Mouse (Mus musculus) neutrophil, adult 5-6 weeks (primary cell): ENCODE data around the gene Trpm5. TPM values are rescaled to one million over a fixed set of nuclear protein-coding genes. Genes with fewer than 3 reads are reported as not detected.
A peak's percentile ranks its signal among the peaks of the same experiment; 100 is the strongest.

Experiments used
- ATAC-seq: fragments of 151-379, 151-347 bp; 2 replicates; pipeline ENCODE4 v1.8.0; 2017; ENCODE audit warnings: mild to moderate bottlenecking, moderate TSS enrichment; ENCODE audit not compliant: insufficient number of reproducible peaks, poor library complexity, low FRiP score, severe bottlenecking; ENCODE audit errors: extremely low read depth
- total RNA-seq: library from RNA; stranded (forward); fragments of 200-1000 nt; gene quantifications from 2 replicates; pipeline ENCODE4 v1.2.3, GENCODE M21; 2017

Gene Trpm5
- total RNA-seq, 1 experiment from 2014 or later: not detected

DNA sequence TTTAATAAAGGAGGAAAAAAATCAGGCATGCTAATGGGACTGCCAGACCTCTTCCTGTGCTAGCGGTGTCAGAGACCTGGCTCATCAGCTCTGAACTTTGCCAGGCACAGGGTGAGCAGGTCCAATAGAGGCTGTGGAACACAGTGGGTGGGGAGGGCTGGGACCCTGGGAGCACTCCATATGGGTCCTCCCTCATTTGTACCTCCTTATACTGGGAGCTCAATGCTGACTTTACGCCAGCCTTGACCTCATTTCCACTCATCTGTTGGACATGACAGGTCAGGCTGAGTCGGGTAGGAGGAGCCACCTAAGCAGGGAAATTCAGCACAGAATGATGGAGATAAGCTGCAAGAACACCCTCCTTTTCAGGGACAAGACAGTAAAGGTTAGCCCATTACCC lies 26.5 kb downstream of the Trpm5 start:
- no peak for ATAC-seq

DNA sequence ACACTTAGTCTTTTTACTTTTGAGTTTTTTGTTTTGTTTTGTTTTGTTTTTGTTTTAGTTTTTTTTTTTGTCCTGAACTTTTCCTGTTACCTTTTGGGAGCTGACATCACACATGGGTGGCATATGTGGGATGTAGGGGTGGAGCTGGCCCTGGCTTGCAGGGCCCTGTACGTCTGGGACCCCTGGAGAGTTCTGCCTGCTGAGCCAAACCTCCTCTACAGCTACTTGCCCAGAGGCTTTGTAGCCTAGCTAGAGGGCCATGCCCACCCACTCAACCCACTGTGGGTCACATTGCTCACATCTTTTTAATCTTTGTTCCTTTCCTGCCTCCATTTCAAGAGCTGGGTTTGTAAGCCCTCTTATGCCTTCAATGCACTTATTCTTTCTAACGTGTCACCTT lies 27.0 kb downstream of the Trpm5 start:
- no peak for ATAC-seq

DNA sequence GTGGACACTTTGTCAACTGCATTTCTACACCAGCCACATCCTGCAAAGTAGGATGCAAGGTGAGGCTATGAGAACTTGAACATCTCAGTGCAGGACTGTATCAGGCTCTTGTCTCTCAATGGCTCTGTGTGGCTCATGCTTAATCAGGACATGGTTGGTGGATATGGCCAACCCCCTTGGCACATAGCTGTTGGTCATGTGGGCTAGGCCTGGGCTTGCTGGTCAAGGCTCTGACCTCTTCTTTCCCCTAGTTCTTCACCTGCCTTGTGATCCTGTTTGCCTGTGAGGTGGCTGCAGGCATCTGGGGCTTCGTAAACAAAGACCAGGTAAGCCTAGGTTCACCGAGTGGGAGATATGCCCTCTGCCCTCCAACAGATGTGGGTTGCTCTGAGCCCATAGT lies 28.8 kb downstream of the Trpm5 start:
- no peak for ATAC-seq

DNA sequence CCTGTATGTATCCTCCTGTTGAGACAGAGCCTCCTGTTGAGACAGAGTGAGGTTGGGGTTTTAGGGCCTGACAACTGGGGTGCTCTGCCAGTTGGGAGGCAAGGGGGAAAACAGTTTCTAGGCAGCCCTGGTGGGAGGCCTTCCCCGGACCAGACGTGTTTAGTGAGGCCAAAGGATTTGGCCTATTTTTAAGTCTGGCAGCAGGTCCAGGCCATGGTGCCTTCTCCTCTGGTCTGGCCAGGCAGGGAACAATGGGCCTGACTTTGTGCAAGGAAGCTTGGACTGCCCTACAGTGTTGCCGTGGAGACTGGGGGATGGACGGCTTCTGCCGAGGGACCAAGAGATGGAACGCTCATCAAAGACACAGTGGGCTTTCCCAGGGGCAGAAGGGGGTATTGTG lies 30.2 kb downstream of the Trpm5 start:
- ATAC-seq: no peak

DNA sequence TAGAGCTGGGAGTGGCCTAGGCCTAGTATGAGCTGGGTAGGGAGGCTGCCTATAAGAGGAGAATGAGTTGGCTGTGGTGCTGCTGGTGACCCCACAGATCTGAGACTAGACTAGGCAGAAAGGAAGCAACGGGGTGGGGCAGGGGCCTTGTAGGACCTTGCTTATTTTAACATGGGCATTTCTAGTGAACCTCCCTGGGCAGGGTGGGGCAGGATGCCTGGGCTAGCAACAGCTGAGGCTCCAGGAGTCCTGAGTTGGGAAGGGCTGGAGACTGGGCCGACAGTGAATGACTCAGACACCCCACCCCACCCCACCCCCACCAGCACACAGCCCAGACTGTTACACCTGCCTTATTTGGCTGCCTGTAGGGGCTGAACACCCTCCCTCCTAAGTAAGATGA lies 31.7 kb downstream of the Trpm5 start:
- ATAC-seq: no peak

DNA sequence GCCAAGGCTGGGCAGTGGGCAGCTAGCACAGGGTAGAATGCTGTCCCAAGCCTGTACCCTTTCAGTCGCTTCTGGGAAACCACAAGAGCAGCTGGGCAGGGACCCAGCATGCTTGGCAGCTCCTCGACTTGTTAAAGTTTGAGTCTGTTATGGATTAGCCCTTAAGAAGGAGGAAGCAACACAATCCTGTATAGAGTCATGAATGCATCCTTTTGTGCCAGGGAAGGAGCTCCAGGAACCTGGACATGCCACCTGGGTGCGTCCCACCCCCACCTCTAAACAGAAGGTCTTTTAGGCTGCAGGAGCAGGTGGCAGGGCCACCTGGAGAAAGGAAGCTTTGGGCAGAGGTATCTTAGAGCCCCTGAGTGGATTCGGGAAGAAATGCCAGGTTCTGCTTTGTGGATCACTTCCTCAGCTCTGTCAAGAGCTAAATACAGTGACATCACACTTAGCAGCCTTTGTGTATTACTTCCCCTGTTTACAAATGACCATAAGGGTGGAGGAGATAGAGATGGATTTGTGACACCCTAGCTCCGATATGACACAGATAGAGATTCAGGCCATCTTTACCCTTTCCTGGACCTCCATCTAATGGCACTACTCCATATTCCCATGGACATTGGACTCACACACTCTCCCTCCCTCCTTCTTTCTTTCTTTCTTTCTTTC lies 35.1 kb downstream of the Trpm5 start:
- peak; percentile 59 for ATAC-seq

DNA sequence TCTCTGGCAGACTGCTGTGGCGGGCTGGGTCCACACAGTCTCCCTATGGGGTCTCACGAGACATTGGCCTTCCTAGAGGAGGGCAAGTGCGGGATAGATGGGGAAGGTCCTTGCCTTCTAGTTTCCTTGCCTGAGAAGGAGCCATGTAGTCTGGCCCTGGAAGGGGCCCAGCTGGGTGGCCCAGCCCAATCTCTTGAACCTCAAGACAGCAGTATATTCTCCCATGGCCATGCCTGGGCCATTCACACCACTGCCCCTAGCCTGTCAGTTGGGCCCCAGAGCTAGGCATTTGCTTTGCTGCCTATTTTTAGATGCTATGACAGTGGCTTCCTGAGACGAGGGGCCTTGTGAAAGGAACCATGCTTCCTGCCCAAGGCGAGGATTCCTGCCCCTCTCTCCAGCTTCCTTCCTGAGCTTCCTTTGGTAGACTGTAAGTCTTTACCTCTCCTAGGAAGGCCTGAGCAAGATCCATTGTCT lies 36.2 kb downstream of the Trpm5 start:
- ATAC-seq: no peak

DNA sequence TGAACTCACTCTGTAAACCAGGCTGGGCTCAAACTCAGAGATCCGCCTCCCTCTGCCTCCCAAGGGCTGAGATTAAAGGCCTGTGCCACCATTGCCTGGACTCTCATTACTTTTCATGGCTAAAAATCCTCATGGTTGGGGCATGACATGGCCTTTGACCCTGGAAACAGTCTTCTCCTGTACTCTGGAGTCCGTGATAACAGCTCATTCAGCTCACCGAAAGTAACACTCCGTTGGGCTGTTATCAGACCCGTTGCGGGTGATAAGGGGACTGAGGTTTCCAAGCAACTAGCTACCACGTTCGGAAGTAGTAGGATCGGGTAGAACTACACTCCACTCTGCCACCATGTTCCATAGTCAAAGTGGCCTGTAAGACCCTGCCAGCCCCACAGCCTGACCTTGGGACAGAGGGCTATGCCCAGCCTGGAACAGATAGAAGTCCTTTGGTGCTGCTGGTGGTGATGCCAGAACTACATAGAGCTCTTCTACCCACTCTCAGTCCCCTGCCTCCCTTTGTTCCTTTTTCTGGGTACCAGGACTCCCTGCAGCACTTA lies 36.7 kb downstream of the Trpm5 start:
- ATAC-seq: no peak

DNA sequence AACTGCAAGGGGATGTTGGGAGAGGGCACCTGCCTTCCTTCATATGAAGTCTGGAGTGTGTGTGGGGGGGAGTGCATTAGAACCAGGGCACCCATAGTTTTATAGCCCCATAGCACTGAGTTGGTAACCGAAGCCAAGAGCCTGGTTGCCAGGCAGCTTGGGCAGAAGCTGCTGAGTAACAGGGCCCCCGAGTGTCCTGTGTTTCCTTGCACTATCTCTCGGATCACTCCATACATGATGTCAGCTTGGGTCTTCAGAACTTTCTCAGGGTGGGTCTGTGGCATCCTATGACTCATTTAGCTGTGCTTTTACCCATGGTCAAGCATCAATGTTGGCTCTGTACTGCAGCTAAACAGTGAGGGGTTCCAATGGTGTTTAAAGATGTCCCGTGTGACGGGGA lies 37.4 kb downstream of the Trpm5 start:
- ATAC-seq: no peak

DNA sequence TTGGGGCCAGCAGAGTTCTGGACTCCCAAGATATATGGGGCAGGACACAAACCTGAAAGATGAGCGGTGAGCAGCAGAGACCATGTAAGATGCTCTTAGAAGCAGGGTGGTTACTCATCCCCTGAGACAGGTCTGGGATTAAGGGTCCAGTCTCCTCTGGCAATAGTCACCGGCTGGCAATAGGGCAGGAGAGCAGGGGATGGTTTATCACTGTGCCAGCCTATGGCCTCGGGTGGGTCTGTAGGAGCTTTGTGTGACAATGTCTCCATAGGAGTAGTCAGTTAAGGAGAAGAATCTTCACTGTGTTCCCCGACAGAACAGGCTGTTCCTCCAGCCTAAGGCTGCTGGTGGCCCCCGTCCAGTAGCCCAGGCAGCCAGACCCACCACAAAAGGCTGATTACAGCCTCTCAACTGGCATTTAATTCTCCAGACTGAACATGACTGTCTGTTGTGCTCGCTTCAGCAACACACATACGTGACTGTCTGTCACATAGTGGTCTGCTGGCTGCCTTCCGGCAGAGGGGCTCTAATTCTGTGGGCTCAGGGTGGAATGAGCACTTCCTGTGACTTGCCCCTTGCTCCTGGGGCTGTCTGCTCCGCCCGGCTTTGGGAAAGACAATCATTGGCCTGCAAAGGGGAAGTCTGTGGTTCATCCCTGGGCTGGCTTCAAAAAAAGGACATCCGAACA lies 38.8 kb downstream of the Trpm5 start:
- ATAC-seq: no peak

DNA sequence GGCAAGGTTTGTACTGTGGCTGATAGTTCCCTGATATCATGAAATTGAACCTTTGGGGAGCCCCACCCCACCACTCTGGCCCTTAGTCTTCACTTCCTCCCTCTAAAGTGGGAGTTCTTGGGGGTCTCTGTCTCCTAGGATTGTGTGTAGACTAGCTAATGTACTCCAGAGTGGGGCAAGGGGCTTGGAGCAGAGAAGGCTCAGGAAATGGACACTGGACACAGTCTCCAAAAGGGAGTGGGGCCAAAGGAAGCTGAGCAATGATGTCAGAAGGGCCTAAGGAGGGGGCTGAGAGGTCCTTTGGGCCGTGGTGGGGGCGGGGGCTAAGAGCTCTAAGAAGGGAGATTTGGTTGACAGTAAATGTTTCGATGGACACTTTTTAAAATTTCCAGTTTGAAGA lies 39.4 kb downstream of the Trpm5 start:
- ATAC-seq: no peak

DNA sequence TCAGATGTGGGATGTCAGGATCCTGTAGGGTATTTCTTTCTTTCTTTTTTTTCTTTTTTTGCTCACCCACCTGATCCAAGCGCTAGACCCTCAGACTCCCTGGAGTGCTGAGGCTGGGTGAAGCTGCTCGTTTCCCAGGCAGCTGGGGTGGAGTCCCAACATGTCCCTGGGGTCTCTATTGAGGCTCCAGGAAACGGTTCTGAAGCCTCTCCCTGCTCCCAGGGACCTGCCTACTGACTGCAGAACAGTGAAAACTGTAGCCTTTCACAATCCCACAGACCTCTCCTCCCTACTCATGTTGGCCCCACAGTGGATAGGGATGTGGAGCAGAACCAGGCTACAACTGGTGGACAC lies 39.9 kb downstream of the Trpm5 start:
- no peak for ATAC-seq

DNA sequence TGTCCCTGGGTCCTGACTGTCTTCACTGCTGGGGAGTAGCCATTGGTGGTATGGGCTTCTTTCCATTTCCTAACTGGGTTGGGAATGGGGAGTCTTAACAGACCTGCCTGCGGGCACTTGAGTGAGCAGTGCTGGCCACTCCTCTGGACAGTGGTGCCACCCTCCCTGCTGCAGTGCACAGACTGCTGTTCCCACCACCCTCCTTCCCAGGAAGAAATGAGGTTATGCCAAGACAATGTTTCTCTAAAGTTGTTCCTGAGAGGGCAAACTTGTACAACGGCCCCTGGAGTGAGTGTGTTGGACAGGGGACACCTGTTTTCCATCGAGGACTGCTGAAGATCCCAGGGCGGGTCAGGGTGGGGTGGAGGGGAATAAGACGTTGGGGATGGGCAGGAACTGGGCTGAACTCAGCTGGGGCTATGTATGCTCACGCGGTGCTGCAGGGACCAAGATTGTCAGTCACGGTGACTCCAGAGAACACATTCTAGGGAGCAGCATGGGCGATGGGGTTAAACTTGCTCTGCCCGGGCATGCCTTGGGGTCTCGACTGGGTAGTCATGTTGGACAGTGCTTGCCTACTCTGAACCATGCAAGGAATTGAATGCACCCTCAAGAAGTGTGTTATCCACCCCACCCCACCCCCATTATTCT lies 40.4 kb downstream of the Trpm5 start:
- ATAC-seq: no peak

DNA sequence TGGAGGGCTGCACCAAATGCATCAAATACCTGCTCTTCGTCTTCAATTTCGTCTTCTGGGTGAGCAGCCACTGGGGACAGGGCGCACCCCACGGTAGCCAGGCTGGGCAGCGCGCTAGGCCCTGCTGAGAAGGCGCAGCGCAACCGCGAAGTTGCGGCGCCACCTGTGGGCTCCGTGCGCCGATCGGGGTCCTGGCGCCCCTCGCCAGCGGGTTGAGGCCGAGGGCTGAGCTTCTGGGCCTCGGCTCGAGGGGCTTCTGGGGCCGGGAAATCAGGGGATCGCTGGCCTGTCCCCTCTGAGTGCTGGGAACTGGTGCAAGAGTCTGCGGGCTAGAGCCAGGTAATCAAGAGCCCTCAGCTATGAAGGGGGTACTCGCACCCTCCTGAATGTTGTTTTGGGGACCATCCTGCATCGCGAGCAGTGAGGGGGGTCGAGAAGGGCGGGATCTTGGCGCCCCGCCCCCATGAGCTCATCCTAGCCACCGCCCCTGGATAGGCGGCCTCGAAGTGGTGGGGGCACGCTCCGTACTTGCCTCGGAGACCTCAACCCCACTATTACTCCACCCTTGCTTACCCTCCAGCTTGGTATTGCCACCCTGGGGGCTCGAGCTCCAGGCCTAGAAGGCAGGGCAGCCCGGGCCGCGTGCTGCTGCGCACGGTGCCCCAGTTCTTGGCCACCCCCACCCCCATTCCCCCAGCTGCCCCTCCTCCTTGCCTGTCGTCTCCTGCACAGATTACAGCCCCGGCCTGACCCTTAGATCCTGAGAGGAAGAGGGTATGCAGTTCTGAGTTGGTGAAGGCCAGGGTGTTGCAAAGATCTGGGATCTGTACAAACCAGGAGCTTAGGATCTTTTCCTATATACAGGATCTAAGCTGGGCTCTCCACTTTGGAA lies 41.2 kb downstream of the Trpm5 start:
- ATAC-seq: peak; percentile 22; the same call in 1 of the 2 replicates

DNA sequence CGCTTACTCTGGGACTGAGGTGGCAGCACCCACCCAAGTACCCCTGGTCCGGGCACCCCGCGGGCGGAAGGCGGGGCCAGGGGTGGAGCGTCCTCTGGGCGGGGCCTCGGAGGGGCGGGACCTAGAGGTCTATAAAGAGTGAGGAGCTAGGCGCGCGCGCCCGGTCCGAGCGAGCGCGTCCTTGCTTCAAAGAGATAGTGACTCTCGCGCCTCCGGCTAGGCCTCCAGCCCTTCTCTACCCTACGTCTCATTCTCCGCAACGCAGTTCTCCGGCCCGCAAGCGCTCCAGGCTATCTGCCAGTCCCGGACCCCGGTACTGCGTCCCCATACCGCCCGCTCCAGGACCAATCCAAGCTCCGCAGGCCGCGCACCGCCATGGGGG lies 41.8 kb downstream of the Trpm5 start, which contains the start of gene Cd81:
Cd81 (plus strand) TSS at position 114 of the 382 bp plus-strand sequence.
- ATAC-seq: peak; percentile 54

DNA sequence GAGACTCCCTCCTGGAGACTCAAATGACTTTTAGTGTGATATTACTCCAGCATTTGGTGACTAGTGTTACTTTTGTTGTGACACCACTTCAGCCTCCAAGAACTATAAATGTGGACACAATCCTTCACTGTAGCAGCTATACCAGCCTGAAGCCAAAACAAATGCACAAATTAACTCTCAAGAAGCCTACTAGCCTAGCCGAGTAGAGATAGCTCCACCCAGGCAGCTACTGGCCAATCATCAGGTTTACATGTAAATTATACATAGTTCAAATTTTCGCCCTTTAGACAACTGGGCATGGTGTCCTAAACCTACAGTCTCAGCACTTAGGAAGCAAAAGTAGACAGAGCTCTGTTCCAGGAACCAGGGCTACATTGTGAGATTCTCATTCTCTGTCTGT lies 43.1 kb downstream of the Trpm5 start:
- ATAC-seq: no peak

DNA sequence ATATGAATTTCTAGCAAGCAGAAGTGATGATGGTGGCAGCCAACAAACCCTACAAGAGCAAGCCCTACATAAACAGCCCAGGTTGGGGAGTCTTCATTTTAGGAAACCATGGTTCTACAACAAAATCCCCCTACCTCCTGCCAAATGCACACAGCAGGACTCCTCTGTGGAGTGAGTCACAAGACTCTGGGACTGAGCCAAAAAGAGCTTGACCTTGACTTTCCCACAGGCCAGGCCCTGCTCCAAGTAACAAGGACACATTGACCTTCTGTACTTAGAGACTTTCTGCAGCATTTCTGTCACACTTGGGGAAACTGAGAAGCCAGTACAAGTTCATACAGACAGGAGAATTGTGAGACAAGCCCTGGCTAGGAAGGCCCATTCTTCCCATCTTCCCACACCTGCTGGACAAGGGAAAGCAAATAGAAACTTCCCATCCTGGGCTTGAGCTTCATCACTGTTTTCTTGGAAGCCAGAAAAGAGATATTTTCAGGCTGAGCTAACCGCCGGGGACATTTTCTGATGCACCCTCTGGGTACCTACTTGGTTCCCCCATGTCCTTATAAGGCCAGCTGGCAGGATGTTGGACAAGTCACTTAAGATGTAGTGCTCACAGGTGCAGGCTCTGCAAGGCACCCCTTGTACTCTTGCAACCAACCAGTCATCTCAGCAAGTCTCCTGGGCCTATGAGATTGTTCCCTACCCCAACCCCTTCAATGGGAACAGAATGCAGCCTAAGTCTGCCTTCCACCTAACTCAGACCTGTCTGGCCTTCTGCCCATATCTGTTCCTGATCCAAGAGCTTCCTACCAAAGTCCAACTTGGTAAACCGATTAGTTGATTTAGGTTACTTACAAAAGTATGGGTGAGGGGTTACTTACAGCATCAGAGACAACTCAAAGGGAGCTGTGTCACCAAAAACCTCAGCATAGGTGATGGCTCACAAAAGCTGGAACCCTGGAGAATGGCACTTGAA lies 44.3 kb downstream of the Trpm5 start:
- no peak for ATAC-seq

DNA sequence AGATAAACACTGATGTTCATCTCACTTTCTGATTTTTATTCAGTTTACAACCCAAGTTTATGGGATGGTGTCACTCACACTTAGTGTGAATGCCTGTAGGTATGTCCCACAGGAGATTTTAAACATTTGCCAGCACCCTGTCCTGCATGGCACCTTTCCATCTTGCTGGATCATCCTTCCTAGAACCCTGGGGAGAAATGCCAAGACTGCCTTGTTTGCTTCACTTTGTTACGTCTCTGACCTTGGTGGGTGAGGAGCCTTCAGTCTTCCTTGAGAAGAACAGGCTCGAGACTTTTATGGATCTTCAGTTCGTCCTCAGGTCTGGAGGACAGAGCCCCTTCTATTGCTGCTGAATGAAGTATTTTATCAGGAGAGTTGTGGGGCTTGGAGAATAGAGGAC lies 45.1 kb downstream of the Trpm5 start:
- ATAC-seq: no peak
